Mouse (Mus musculus) spleen, adult 2 months (tissue): ENCODE results near the gene Tcp11l1. TPM values are rescaled to one million over a fixed set of nuclear protein-coding genes. Genes with fewer than 3 reads are reported as not detected.
A peak's percentile ranks its signal among the peaks of the same experiment; 100 is the strongest.

ENCODE experiments used
- DNase-seq, 2 experiments: peaks; one replicate each; pipeline versions ENCODE4 v3.0.0 to v3.0.0-alpha.2; 2012 to 2021; ENCODE audit warnings: low spot score in 2 of 2, low read depth in 1 of 2
- H3K27ac ChIP-seq: fragments of 200-500 bp; 2 replicates; pipeline ENCODE4 v1.5.1; 2012; ENCODE audit warnings: low read length, inconsistent platforms; ENCODE audit not compliant: insufficient read depth
- H3K27me3 ChIP-seq: fragments of 200-500 bp; 2 replicates; pipeline ENCODE4 v1.6.1; 2012; ENCODE audit warnings: mild to moderate bottlenecking, moderate library complexity, low read length, inconsistent platforms; ENCODE audit not compliant: control insufficient read depth, insufficient read depth
- H3K36me3 ChIP-seq: fragments of 200-500 bp; 2 replicates; pipeline ENCODE4 v1.6.1; 2012; ENCODE audit warnings: mild to moderate bottlenecking, low read length, inconsistent platforms; ENCODE audit not compliant: control insufficient read depth, insufficient read depth
- H3K4me1 ChIP-seq: fragments of 200-500 bp; 2 replicates; pipeline ENCODE4 v1.6.1; 2011; ENCODE audit warnings: inconsistent platforms; ENCODE audit not compliant: control insufficient read depth, insufficient read depth, insufficient read length
- H3K4me3 ChIP-seq: fragments of 200-500 bp; 2 replicates; pipeline ENCODE4 v1.5.1; 2011; ENCODE audit warnings: mild to moderate bottlenecking, inconsistent platforms; ENCODE audit not compliant: insufficient read depth, insufficient read length; ENCODE audit errors: extremely low read depth
- CTCF ChIP-seq: fragments of 200-500 bp; IDR thresholded peaks from 2 replicates; pipeline ENCODE4 v1.5.1; 2011; ENCODE audit warnings: mild to moderate bottlenecking, inconsistent platforms; ENCODE audit not compliant: insufficient read depth, insufficient read length, insufficient replicate concordance; ENCODE audit errors: extremely low read depth
- POLR2A ChIP-seq: fragments of 200-500 bp; IDR thresholded peaks from 2 replicates; pipeline ENCODE4 v1.6.1; 2011; ENCODE audit warnings: low read depth, low read length, inconsistent platforms
- WGBS: fragments of 180-500 bp; shearing (Covaris S2); methylation state at CpG from one replicate; pipeline ENCODE4 v1.1.7; 2018; 5-methylcytosine and 5-hydroxymethylcytosine counted together
- polyA plus RNA-seq: library from polyadenylated mRNA; depleted of rRNA; stranded (reverse); fragments of >200 nt; gene quantifications from 2 replicates; pipeline ENCODE4 v1.2.3, GENCODE M21; 2012

The Tcp11l1 gene
- polyA plus RNA-seq, 1 experiment: 2.1 TPM

DNA sequence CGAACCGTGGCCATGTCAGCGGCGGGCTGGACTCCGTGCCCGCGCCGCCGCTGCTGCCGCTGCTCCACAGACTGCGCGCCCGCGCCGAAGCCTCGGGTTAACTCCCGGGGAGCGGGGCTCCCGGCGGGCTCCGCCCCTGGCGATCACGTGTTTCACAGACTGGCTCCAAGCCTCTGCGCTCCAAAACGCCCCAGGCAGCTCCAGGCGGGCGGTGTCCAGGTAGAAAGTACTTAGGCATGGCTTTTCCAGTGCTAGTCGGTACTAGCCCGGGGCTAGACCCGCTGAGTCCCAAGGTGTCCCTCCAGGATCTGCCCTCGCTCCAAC lies 30.7 kb upstream of the Tcp11l1 start, which contains the start of gene Depdc7:
TSS of gene Depdc7 (minus strand) at position 138 of the 324 bp plus-strand sequence.
- Histone ChIP-seq H3K27ac (no peak within 1 kb of the TSS), H3K36me3 (no peaks in the 10 kb centered on the region), H3K4me3 (peak within 1 kb of the TSS; percentile 61), H3K4me1 (peaks cover 2% of the 10 kb centered on the region; the same call in 1 of the 2 replicates), H3K27me3 (peaks cover 8% of the 10 kb centered on the region)
- WGBS: 1% methylated on average over 31 of the region's 31 CpGs
- DNase-seq: peak in 1 of 2 experiments; percentile 71
- TF ChIP-seq POLR2A: no peak
- TF ChIP-seq CTCF: no peak

DNA sequence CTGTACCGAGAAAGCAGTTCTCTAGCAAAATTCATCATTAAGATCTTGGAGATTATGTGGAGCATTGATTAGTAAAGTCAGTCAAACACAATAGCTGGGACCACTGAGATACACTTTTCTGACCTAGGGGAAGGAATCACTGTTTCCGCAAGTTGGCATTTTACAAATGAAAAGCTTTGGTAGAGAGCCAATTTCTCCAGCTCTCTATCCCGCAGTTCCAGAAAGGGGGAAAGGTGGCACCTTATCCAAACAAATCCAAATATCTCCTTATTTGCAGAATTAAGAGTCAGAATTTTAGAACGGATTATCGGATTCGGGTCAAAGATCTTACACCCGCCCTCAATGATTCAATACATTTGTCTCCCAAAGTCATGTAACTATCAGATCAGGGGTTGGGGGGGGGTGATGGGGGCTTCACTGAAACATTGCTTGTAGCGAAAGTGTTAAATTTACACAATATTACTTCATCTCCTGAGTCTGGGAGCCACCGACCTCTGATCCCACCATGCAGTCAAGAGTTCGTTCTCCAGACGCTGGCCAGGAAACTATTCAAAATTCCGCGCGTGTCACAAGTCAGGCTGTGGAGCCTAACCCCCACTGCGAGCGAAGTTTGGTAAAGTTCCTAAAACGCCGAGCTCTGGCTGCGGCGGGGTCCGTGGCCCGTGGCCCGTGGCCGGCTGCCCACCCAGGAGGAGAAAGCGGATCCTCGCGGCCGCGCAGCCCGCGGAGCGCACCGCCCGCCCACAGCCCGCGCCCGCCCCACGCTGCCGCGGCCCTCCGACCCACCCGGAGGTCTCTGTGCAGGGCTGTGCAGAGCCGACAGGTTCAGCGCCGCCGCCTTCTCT lies 30.1 kb upstream of the Tcp11l1 start:
- H3K27me3 ChIP-seq: peaks cover 8% of the 10 kb centered on the region
- WGBS: 11% methylated on average over 46 of the region's 46 CpGs
- H3K27ac ChIP-seq: no peak overlapping the region
- H3K4me3 ChIP-seq: peak overlapping the region; percentile 61
- peaks cover 2% of the 10 kb centered on the region; the same call in 1 of the 2 replicates for H3K4me1 ChIP-seq
- DNase-seq: no peak
- no peak for TF ChIP-seq POLR2A
- no peak for TF ChIP-seq CTCF
- H3K36me3 ChIP-seq: no peaks in the 10 kb centered on the region

DNA sequence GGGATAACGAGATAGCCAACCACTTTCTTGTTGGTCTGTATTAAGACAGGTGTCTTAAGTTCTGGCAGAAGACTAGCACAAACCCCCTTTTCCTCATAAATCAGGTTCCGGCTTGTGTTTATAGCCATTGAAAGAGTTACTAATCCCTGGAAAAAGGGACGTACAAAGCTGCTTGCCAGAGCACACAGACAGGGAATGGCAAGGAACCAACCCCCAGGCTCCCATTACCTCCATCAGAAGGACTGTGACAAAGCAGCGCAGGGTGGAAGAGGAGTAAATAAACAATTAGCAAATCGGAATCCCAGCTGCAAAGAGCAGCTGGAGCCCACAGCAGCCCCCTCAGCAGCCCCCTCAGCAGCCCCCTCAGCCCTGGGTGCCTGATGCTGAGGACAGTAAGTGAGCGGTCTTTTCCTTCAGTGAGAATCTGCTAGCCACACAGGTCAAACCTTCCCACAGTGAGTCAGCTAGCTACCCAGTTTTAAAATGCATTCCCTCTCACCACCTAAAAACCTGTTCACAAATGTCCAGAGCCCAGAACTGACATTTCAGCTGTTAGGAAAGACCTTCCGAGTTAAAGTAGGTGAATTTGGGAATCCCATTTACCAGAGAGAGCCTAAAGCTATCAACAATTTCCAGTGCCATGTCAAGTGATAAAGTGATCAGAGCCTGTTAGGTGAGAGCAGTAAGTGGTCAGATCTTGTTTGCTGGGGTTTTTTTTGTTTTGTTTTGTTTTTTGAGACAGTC lies 29.2 kb upstream of the Tcp11l1 start:
- TF ChIP-seq CTCF (no peak), POLR2A (no peak)
- Histone ChIP-seq H3K27me3 (peaks cover 8% of the 10 kb centered on the region), H3K4me1 (peaks cover 2% of the 10 kb centered on the region; the same call in 1 of the 2 replicates), H3K36me3 (no peaks in the 10 kb centered on the region), H3K27ac (no peak overlapping the region), H3K4me3 (no peak overlapping the region)
- WGBS: 88% methylated on average over 7 of the region's 7 CpGs
- no peak for DNase-seq

DNA sequence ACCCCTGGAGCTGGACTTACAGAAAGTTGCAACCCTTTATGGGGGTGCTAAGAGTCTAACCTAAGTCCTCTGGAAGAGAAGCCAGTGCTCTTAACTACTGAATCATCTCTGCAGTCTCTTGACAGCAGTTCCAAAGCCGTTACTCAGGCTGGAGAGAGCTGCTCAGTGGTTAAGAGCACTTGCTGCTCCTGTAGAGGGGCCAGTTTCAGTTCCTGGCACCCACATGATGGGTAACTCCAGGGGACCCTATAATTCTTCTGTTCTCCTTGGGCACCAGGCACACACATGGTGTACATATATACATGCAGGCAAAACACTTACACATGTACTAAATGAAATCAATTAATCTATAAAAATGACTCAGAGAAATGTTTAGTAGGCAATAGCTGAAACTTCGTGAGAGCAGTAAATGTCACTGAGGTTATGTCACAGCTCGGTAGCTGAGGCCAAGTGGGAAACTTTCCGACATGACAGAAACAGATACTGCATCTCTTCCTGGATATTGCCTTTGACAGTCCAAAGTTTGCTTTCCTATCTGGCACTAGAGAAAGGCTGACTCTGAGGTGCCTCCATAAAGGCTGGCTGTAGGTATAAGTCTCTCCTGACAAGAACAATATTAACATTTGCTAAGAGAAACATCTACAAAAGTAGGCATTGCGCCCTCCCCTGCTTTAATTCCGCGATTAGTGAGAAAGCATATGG lies 28.4 kb upstream of the Tcp11l1 start:
- Histone ChIP-seq H3K27ac (no peak overlapping the region), H3K36me3 (no peaks in the 10 kb centered on the region), H3K27me3 (peaks cover 8% of the 10 kb centered on the region), H3K4me1 (peaks cover 2% of the 10 kb centered on the region; the same call in 1 of the 2 replicates), H3K4me3 (no peak overlapping the region)
- 77% methylated on average over 7 of the region's 7 CpGs for WGBS
- TF ChIP-seq POLR2A (no peak), CTCF (no peak)
- DNase-seq: no peak

DNA sequence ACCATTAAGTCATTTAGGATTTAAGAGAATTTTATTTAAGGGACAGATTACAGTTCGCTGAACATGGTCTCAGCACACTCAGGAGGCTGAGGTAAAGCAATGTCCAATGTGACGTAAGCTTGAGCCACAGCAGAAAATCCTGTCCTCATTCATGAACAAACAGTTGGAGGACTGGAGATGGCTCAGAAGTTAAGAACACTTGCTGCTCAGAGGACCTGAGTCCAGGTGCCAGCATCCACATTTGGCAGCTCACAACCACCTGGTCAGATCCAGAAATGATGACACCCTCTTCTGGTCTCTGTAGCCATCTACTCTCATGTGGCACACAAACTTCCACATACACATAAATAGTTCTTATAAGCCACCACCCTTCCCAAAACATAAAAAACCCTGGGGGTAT lies 27.7 kb upstream of the Tcp11l1 start:
- Histone ChIP-seq H3K27ac (no peak overlapping the region), H3K4me1 (peaks cover 2% of the 10 kb centered on the region; the same call in 1 of the 2 replicates), H3K36me3 (no peaks in the 10 kb centered on the region), H3K4me3 (no peak overlapping the region), H3K27me3 (peaks cover 8% of the 10 kb centered on the region)
- DNase-seq: no peak
- 91% methylated on average over 2 of the region's 2 CpGs for WGBS
- TF ChIP-seq CTCF (no peak), POLR2A (no peak)

DNA sequence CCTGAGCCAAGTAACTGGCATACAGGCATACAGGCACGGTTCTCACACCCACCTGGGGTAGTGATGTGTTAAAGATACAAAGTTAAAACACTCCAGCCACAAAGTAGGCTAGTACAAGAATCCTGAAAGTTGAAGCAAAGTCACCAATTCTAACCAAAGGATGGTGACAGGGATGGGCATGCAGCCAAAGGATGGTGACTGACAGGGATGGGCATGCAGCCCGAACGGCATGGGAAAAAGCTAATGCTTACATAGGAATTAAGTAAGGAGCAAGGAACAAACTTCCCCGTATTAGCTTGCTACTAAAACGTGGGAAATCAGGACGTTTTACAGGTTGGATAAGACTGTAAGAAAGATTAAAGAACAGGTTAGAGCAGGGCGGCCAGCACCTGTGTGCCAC lies 24.3 kb upstream of the Tcp11l1 start:
- no peak for DNase-seq
- H3K27ac ChIP-seq: no peak overlapping the region
- no peaks in the 10 kb centered on the region for H3K4me1 ChIP-seq
- TF ChIP-seq CTCF (no peak), POLR2A (no peak)
- no peaks in the 10 kb centered on the region for H3K36me3 ChIP-seq
- H3K27me3 ChIP-seq: no peaks in the 10 kb centered on the region
- 89% methylated on average over 7 of the region's 7 CpGs for WGBS
- H3K4me3 ChIP-seq: no peak overlapping the region
